Mouse (Mus musculus) brain, embryonic 18.5 days (tissue): ENCODE results near the gene Zfp1.

Source experiments
- DNase-seq: peaks from one replicate; pipeline ENCODE4 v3.0.0-alpha.2; 2012; ENCODE audit warnings: low read depth, low spot score

Gene Zfp1

GRCm38 (mm10) chr8:111666751-111667150 lies 23.6 kb downstream of the Zfp1 start:
- no peak for DNase-seq

GRCm38 (mm10) chr8:111676237-111676636 lies 33.0 kb downstream of the Zfp1 start:
- DNase-seq: no peak

DNA sequence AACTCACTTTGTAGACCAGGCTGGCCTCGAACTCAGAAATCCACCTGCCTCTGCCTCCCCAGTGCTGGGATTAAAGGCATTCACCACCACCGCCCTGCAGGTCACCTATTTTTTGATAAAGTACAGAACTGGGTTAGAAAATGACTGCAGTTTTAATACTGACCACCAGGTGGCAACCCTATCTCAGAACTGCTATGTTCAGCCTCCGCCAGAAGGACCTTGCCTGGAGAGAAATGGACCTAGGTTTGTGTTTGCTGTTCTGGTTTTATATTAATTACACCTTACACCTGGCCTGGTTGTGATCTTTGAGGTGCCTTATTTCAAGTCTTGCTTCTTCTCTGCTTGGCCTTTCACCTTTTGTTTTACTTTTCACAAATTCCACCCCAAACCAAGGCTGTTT lies 34.9 kb downstream of the Zfp1 start:
- DNase-seq: peak; percentile 16

GRCm38 (mm10) chr8:111678848-111679247 lies 35.6 kb downstream of the Zfp1 start:
- DNase-seq: no peak

GRCm38 (mm10) chr8:111680423-111681028 lies 37.3 kb downstream of the Zfp1 start:
- DNase-seq: no peak

DNA sequence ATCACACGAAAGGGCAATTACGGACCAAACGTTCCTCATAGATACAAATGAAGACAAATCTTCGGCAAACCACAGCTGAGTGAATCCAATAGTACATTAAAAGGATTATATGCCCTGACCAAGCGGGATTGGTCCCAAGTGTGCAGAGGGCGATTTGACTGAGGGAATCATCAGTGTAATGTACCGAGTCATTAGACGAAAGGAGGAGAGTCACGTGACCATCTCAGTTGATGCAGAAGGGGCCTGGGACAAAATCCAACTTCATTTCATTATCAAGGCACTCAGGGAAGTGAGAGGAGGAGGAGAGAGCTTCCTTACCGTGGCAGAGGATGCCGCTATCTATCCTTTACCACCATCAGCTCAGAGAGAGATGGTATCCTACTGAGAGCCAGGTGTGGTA lies 38.0 kb downstream of the Zfp1 start:
- DNase-seq: no peak

DNA sequence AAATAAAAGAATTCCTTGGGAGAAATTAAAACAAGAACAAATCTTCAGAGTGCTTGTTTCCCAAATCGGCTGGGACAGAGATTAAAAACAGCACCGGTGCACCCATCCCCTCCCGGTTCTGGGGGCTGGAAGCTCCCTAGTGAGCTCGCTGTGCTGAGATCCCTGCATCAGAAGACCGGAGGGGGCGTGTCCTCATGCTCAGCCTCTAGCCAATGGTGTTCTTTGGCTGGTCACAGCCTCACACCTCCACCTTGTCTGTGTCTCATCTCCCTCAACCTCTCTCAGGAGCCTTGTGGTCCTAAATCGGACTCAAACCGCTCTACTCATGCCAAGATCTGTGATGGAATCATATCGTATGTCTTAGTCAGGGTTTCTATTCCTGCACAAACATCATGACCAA lies 39.3 kb downstream of the Zfp1 start:
- DNase-seq: no peak

- DNase-seq: no peak
Observed at GRCm38 (mm10) chr8:111686881-111687280, 43.7 kb downstream of the Zfp1 start.

- DNase-seq: no peak
Observed at GRCm38 (mm10) chr8:111690960-111691445, 47.8 kb downstream of the Zfp1 start, which contains the start of gene Ctrb1. Gene Ctrb1, minus strand, starts transcription at chr8:111691010.

GRCm38 (mm10) chr8:111693261-111693741 lies 50.1 kb downstream of the Zfp1 start:
- no peak for DNase-seq

DNA sequence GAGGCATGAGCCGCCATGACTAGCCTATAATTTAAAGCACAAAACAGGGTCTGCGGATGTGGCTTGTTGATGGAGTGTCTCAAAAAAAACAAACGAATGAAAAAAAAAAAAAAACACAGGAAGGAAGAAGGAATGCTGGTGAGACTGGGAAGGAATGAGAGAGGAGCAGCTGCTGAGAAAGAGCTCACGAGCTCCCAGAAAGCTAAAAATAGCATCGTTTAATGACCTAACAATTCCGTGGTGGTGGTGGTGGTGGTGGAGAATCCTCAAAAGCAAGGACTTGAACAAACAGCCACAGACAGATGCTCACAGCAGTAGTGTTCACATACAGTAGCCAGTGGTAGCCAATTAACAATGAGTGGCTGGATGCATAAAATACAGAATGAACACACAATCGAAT lies 52.2 kb downstream of the Zfp1 start:
- DNase-seq: no peak

DNA sequence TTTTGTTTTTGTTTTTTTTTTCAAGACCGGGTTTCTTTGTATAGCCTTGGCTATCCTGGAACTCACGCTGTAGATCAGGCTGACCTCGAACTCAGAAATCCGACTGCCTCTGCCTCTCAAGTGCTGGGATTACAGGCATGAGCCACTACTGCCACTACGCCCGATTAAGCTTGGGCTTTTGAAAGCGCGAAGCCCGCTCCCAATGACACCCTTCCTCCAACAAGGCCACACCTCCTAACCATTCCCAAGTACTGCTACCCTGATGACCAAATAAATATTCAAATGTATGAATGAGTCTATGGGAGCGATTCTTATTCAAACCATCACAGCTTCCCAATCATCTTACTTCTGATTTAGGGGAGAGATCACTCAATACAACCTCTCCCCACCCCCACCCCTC lies 54.5 kb downstream of the Zfp1 start:
- no peak for DNase-seq

- no peak for DNase-seq
Observed at GRCm38 (mm10) chr8:111699035-111699434, 55.8 kb downstream of the Zfp1 start.

GRCm38 (mm10) chr8:111700201-111700600 lies 57.0 kb downstream of the Zfp1 start:
- DNase-seq: no peak

GRCm38 (mm10) chr8:111700740-111701139 lies 57.5 kb downstream of the Zfp1 start:
- DNase-seq: no peak

- no peak for DNase-seq
Observed at GRCm38 (mm10) chr8:111701380-111701779, 58.2 kb downstream of the Zfp1 start.

GRCm38 (mm10) chr8:111704585-111704984 lies 61.4 kb downstream of the Zfp1 start:
- DNase-seq: no peak

GRCm38 (mm10) chr8:111705222-111705621 lies 62.0 kb downstream of the Zfp1 start:
- DNase-seq: no peak

- no peak for DNase-seq
Observed at GRCm38 (mm10) chr8:111705699-111706098, 62.5 kb downstream of the Zfp1 start.

- no peak for DNase-seq
Observed at GRCm38 (mm10) chr8:111708265-111708664, 65.1 kb downstream of the Zfp1 start.

GRCm38 (mm10) chr8:111709223-111709622 lies 66.0 kb downstream of the Zfp1 start:
- no peak for DNase-seq

DNA sequence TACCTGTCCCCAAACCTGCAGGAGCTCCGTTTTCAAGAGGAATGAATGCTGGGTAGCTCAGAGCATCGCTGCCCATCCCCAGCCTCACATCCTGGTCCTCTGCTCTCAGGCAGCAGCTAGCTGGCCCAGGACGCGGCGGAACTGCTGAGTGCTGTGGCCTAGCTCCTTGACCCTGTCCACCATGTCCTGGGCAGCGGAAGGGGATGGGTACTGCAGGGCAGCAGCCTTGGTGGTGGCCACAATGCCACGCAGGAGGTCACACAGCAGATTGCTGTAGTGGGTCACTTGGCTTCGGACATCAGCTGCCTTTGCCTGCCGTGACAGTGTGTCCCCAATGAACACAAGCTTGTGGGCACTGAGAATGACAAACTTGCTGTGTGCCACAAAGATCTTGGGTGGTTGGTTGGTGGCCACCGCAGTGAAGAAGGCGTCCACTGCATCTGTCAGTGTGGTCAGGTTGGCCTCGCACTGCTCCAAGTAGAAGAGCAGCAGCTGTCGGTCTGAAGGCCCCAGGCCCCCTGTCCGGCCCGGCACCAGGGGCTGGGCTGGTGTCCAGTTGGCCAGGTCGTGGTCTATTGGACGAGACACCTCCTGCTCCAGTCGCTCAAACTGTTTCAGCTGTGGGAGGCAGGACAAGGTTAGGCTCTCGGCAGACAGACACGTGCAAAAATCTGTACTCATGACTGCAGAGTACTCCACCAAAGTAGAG lies 67.7 kb downstream of the Zfp1 start:
- DNase-seq: no peak

GRCm38 (mm10) chr8:111712135-111712534 lies 68.9 kb downstream of the Zfp1 start:
- no peak for DNase-seq
